Mouse (Mus musculus): ENCODE data around the gene Pacs2.

Pacs2 gene

DNA sequence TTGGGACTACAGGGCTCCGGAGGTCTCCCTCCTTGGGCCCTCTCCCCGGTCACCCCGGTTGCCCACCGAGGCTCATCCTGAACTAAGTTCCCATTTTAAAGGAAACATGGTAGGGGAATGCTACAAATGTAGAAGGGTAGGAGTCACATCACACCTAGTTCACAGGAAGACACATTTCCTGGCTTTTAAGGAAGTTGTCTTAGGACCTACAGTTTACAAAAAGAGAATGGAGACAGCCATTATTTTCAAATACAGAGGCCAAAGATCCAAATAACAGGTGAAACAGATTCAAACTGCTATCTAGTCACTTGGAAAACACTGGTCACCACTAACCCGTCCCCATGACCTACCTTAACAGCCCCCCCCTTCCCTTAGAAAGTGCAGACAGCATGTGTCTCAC is 1.9 kb upstream of the Pacs2 start:
- DNase-seq (ENCODE audit: low spot score in 2 of 2): no peak

DNA sequence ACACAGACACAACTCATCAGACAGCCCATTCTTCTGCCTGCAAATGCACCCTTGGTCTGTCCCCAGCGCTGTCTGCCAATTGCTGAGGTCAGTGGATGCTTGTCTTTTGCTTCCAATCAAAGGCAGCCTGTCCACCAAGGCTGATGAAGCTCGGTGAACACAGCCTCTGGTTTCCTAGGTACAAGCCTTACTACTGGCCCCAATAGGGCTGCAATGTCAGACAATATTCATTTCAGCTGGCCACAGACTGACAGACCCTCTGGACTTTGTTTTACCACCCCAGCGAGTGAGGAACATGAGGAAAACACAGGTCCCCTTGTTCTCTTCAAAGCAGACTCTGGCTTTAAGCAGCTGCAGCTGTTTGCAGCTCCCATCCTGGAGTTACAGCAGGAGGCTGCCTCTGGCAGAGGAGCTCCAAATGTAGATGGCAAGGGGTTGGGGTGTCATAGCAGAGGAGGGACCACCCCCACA is 1.3 kb upstream of the Pacs2 start:
- no peak for DNase-seq (ENCODE audit: low spot score in 2 of 2)

DNA sequence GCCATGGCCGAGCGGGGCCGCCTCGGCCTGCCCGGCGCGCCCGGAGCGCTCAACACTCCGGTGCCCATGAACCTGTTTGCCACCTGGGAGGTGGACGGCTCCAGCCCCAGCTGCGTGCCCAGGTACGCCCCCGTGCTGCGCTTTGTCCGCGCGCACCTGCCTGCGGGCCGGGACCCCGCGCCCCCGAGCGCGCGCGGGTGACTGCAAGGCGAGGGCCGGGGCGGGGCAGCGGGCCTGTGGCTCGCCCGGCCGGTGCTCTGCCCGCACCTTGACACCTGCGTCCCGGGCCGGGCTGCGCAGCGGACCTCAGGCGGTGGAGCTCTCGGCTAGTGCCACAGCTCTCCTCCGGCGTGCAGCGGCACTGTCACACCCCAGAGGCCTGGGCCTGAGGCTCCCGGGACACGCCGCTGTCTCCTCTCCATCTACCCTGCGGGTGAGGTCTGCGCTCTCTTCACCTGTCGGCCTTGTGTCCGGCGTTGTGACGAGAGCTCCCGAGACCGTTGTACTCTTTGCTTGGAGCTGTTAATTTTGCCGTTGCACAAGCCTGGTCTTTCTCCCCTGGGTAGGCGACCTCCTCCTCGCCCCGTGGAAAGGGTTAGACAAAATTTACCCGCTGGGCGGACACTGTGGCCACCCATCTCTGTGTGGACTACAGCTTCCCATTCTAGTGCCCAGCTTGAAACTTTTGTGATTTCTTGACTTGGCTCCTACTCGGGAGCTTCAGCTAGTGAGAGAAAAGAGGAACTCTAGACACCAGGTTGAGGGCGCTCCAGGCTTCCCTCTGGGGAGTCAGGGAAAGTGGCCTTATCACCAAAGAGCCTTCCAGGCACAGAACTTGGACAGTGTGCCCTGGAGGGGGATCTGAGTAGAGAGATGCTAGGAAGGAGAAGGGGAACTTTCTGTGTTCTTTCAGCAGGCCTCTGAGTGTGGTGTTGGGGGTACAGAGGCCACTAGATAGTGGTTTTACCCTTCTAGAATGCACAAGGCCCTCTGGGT is 551 bp downstream of the Pacs2 start:
- peak in 1 of 2 experiments; percentile 38 for DNase-seq (ENCODE audit: low spot score in 2 of 2)

DNA sequence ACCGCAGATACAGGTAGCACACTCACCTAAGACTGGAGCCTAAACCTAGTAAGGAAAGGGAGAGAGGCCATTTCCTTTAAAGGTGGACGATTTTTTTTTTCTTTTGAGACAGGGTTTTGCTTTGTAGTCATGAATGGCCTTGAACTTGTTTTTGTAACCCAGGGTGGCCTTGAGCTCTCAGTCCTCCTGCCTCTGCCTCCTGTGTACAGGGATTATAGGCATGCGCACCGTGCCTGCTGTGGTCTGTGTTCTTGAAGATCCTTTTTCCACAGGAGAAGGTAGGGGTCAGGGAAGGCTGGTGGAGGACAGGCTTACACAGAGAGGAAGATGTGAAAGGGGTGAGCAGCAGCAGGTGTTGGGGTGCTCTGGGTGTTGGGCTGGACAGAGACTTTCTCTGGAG is 1.6 kb downstream of the Pacs2 start:
- no peak for DNase-seq (ENCODE audit: low spot score in 2 of 2)

DNA sequence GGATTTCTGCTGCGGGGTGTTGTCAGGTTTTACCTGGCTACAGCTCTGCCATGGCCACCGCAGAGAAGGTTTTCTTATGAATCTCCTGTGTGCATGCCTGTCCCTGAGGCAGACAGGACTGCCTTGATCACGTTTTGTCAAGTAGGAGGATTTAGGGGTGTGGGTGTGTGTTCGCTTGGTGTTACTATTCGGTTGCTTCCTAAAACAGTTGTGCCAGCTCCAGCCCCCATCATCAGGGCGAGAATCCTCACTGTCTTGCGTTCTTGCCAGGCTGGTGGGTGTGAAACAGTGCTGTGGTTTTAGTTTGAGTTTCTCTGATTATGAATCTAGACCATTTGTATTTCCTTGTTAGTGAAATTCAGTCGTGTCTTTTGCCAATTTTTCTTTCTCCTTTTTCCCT is 2.7 kb downstream of the Pacs2 start:
- DNase-seq (ENCODE audit: low spot score in 2 of 2): no peak

DNA sequence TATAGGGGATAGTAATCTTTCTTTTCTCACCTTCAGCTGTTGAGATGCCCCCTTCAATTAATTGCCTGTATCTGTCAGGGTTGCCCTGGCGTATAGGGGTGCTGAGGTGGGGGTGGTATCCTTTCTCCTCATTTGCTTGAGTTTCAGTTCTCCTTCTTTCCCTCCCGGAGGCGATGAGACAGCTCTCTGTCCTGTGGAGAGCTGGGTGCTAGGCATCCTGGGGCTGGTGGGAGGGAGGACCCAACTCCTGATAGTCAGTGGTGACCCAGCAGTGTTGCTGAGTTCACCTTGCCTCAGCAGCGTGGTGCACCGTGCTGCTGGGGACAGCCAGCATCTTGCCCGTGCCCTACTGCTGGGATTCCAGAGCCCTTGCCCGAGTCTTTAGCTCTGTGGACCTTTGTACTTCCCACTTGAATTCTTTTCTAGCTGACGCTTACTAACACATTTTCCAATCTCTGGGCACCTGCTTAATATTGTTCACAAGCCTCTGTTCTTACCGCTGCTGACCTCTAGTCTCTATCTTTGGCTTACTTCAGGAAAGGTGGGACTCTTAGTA is 3.2 kb downstream of the Pacs2 start:
- no peak for DNase-seq (ENCODE audit: low spot score in 2 of 2)

DNA sequence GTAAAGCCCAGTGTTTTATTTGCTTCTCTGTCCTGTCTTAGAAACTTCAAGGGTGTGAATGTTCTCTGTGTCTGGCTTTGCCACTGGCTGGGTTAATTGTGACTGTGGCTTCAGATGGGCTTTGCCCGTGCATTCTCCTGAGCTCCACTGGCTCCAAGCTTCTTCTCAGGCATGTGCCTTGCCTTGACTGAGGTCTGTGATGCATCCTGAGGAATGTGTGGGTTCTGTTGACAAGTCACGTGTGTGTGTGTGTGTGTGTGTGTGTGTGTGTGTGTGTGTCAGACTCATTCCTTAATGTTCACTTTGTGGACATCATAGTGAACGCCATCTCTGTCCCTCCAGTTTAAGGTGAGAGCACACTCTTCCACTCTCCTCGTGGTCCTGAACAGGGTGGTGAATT is 4.5 kb downstream of the Pacs2 start:
- DNase-seq (ENCODE audit: low spot score in 2 of 2): no peak

DNA sequence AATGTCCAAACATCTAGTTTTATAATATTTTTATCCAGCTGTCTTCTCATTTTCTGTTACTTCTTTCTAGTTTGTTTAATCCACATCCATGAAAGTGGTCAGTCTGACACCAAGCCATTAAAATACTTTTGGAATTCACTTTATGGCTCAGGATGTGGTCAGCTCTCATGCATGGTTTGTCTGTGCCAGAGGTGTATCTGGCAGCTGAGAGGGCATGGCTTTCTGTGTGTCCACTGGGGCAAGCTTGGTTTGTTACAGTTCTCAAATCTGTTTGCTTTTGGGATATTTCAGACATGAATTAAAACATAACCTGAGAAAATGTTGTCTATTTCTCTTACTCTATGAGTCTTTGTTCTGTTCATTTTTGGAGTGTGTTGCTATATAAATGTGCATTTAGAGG is 7.2 kb downstream of the Pacs2 start:
- no peak for DNase-seq (ENCODE audit: low spot score in 2 of 2)

DNA sequence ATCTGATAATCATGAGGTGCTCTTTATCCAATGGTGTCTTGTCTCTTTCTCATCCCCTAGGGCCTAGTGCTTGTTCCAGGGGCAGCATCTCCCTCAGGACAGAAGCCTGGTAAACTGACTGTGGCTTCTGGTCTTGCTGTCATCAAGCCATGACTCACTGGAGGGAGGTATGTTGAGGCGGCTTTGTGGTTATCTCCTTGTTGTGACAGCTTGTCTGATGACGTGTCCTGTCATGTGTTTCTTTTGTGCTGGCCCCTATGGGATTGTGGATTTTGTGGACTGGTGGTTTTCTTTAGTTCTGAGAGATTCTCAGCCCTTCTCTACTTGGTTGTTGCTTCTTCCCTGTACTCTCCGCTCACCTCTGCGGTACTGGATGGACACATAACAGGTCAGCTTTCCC is 8.8 kb downstream of the Pacs2 start:
- no peak for DNase-seq (ENCODE audit: low spot score in 2 of 2)

DNA sequence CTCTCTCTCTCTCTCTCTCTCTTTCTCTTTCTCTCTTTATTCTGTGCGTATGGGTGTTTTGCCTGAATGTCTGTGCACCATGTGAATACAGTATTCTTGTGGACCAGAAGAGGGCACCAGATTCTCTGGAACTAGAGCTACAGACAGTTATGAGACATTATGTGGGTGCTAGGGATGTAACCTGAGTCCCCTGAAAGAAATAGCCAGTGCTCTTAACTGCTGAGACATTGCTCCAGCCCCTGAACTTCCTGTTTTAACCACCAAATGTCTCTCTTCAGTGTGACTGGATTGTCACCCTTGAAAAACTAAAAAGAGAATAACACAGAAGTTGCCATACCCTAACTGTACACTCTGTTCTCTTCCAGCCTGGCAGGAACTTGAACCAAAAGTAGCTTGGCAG is 12.2 kb downstream of the Pacs2 start:
- no peak for DNase-seq (ENCODE audit: low spot score in 2 of 2)

DNA sequence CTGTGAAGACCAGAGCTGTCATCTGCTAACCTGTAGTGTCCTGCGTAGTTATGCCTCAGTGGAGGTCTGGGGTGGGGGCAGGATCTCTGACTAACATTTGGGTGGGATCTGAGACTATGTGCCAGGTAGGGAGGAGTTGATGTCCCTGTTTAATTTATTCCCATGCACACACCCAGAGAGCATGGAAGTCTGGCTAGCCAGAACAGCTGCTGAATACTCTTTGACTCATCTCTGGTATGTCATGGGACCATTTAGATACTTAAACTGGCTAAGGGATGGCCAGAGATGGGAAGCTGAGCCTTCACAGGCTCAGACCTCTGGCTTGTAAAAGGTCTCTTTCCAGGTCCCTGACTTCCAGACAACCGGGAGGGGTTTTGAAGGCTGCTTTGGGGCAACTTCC is 13.2 kb downstream of the Pacs2 start:
- DNase-seq (ENCODE audit: low spot score in 2 of 2): no peak

DNA sequence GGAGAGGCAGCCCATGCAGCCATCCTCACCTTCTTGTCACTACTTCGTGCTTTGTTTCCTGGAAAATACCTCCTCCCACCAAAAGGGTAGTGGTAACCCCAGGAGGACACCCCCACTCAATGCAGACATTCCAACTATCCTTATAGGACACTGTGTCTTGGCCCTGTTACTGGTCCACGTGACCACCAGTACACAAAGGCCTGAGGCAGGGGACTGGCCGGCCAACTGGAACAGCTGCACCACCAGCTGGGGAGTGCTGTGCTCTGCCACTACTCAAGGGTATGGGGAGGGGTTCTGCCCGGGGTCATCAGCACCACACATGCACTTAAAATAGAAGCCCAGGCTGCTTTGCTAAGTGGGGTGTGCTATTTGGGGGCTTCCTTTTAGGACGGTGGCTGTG is 13.8 kb downstream of the Pacs2 start:
- peak in 1 of 2 experiments; percentile 26 for DNase-seq (ENCODE audit: low spot score in 2 of 2)

DNA sequence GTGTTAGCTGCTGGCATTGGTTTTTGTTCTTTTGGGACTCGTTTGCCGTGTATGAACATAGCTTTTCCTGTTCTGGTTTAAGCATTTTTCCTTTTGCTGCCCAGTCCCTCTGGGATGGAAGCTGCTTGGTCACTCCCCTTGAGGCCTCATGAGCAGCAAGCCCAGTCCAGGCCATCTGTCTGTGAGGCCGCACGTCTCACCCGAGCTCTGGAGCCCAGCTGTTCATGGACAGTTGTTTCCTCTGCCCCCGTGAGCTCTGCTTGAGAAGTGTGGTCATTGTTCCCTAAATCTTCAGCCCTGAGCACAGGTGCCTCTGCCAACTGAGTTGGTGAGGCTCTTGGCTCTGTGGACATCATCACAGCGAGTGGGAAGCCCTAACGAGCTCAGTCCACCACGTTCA is 14.6 kb downstream of the Pacs2 start:
- no peak for DNase-seq (ENCODE audit: low spot score in 2 of 2)

DNA sequence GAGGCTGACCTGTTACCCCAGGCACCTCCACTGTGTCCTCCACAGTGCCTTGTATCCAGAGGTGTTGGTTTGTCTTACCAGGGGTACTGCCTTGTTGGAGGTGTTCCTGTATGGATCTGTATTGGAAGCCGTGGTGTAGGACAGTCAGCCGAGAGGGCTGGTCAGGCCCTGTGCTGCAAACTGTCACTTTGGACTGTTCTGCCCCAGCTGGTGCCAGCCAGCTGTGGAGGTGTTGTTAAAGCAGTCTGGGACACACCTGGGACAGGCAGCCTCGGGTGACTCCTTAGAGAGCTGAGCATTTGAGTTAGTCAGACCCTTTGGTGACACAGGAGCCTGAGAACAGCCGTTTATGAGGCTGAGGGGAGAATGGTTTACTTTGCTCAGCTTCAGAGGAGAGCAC is 15.7 kb downstream of the Pacs2 start:
- DNase-seq (ENCODE audit: low spot score in 2 of 2): no peak

DNA sequence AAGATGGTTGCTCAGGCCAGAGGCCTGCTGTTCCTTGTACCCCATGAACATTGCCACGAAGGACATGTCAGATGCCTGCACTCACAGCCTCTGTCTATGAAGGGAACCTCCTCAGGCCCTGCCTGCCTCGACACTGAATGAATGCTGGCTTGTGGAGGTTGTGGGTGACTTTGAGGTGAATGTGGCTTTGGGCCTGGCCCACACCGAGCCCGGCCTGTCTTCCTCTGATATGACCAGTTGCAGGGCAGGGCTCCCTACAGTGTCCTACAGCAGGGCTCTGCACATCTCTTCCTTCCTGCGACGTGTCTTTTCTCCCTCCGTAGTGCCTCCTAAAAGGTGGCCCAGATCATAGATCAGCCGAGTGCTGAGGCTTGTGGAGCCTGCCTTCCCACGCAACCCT is 16.7 kb downstream of the Pacs2 start:
- no peak for DNase-seq (ENCODE audit: low spot score in 2 of 2)

DNA sequence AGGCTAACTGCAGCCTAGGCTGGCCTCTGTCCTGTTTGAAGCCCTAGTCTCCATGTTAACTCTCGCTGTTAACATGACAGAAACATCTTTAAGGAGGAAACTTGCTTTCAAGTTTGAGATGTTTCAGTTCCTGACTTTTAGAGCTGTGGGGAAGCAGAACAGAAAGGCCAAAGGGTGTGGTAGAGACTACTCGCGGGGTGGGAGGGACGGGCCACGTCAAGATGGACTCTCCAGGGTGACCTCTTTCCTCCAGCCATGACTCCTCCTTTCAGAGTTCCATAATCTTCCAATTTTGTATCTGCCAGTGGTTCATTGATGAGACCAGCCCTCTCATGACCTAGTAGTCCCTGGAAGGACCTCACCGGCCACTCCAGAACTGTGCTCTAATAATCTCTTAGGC is 17.1 kb downstream of the Pacs2 start:
- DNase-seq (ENCODE audit: low spot score in 2 of 2): no peak

DNA sequence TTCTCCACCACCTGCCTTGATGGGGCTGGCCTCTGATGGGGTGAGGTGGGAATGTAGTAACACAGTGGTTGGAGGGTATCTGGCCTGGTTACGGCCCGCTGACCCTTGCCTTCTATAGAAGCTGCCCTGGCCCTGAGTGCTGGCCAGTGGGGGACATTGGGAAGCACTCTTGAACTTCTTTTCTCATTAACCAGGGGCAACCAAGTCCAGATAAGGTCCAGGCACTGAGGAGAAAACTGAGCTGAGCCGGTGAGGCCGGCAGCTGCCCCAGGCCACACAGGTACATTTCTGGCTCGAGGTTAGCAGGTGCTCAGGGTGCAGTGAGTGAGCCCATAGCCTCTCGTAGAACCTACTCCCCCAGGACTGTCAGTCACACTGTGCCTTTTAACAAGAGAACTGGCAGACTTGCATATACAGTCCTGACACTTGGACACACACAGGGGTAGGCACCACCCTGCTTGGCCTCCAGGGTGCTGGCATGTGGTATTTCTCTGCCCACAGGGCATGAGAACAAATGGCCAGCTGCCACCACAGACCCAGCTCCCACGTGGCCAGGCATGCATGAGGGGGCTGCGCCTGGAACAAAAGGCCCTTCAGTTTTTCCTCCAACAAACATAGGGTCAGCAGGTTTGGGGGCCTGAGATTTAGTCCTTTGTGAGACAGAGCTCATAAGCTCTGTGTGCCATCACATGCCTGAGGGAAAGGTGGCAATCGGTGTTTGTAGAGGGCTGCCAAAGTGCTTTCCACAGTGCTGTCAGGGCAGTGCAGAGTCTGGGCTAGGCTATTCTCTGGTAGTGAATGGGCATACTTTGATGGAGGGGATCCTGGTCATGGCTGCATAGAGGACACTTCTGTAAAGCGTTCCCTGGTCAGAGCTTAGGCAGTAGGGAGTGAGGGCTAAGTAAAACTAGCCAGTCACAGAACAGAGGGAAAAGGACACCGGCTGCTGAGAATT is 18.3 kb downstream of the Pacs2 start:
- DNase-seq (ENCODE audit: low spot score in 2 of 2): peak in 1 of 2 experiments; percentile 46

DNA sequence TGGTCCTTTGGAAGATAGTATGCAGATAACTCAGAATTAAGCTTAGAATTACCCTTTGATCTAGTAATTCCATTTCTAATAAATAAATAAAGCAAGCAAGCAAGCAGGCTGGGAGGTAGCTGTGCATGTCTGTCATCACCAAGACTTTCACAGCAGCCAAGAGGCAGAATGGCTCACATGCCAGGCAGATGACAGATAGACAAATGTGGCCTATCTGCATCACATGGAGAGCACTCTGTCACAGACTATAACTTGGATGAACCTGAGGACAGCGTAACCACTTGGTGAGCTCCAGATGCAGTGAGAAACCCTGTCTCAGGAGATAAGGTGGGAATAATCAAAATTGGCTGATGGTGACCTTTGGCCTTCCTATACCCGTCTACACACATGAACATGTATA is 20.8 kb downstream of the Pacs2 start:
- no peak for DNase-seq (ENCODE audit: low spot score in 2 of 2)

DNA sequence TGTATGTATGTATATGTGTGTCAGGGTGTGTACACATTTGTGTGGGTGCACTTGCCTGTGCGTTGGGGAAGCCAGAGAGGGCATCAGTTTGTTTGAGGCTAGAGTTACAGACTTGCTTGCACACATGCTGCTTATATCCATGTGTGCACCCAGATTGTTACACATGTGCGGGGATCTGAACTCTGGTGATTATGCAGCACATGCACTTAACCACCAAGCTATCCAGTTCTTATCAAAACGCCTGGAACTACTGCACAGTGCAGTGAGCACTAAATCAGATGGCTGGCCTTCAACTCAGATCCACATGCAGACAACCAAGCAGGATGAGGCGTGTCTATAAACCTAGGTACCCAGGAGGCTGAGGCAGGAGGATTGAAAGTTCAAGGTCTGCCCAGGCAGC is 22.7 kb downstream of the Pacs2 start:
- DNase-seq (ENCODE audit: low spot score in 2 of 2): no peak

DNA sequence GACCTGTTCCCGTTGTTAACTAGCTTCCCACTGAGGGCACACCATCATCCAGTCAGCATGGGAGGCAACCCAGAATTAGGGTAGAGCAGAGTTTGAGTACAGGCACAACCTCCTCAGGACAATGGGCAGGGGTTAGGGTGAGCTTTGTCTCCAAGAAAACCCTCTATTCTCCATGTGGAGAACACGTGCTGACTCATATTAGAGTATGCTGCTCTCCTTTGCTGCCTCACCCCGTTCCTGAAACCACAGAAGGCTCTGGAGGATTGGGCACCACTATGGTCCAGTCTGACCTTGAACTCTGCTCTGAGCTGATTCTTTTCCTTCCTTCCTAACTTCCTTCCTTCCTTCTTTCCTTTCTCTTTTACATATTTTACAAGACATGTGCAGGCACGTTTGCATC is 24.1 kb downstream of the Pacs2 start:
- DNase-seq (ENCODE audit: low spot score in 2 of 2): no peak

DNA sequence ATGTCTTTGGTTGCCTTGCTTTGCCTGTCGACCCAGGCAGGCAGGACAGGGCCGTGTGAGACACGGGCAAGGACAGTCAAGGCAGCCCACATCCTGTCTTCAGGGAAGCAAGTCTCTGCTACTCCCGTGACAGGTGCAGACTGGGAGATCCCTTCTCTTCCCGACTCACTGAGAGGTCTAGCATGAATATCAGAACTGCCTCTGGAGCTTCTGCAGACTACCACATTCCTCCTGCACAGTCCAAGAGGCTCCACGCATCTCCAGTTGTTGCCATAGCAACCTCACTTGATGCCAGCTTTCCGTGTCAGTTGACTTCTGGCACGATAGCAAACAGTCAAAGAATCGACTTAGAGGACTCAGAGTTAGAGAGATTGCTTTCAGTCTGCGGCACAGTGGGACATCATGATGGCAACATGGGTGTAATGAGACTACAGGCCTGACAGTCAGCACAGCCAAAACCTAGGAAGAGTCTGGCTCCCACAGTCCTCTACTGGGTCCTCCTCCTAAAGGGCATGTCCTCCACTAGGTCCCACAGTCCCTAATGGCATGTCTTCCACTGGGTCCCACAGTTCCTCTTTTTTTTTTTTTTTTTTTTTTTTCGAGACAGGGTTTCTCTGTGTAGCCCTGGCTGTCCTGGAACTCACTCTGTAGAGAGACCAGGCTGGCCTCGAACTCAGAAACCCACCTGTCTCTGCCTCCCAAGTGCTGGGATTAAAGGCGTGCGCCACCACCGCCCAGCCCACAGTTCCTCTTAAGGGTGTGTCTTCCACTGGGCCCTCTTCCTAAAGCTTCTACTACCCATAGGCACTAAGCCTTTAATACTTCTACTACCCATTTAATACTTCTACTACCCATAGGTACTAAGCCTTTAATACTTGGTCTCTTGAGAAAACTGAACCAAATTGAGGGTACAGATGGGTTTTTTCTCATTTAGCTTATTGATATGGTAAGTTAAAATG is 27.5 kb downstream of the Pacs2 start:
- DNase-seq (ENCODE audit: low spot score in 2 of 2): peak in 1 of 2 experiments; percentile 69
